Mouse (Mus musculus): ENCODE measurements around the gene Ric8a. TPM values are rescaled to one million over a fixed set of nuclear protein-coding genes. Genes with fewer than 3 reads are reported as not detected.

The Ric8a gene
- polyA plus RNA-seq, 1 experiment from 2014 or later: 65.7 TPM

GRCm38 (mm10) chr7:140840750-140841735, 15.7 kb upstream of the Ric8a start:
- H3K4me1 ChIP-seq (ENCODE audit: control insufficient read depth, insufficient read depth, low read length): 0 out of 2 replicates have a peak, but pooled peaks cover 4% of the 10 kb centered on the region
- H3K9ac ChIP-seq (replicated peaks; ENCODE audit: low read depth, low read length): no peak overlapping the region
- no peaks in the 10 kb centered on the region for H3K9me3 ChIP-seq (ENCODE audit: control insufficient read depth, low read depth, low read length)
- H3K4me3 ChIP-seq (ENCODE audit: low read depth, low read length): no peak overlapping the region
- 0 out of 2 replicates have a peak overlapping the region, but pooled peaks have one; percentile 18 for H3K4me2 ChIP-seq (replicated peaks; ENCODE audit: low read depth, low read length)
- no peaks in the 10 kb centered on the region for H3K36me3 ChIP-seq (ENCODE audit: control insufficient read depth, insufficient read depth, low read length)
- 34% methylated on average over 19 of the region's 19 CpGs for WGBS
- 0 out of 2 replicates have a peak, but pooled peaks have one; percentile 25 for ATAC-seq (ENCODE audit: insufficient number of reproducible peaks, insufficient read depth, low FRiP score, low read depth)
- H3K27ac ChIP-seq (ENCODE audit: low read length): no peak overlapping the region
- no peaks in the 10 kb centered on the region for H3K27me3 ChIP-seq (ENCODE audit: control insufficient read depth, insufficient read depth, low read length)

- Histone ChIP-seq H3K4me1 (ENCODE audit: control insufficient read depth, insufficient read depth, low read length) (0 out of 2 replicates have a peak, but pooled peaks cover 4% of the 10 kb centered on the region), H3K9ac (replicated peaks; ENCODE audit: low read depth, low read length) (no peak overlapping the region), H3K9me3 (ENCODE audit: control insufficient read depth, low read depth, low read length) (no peaks in the 10 kb centered on the region), H3K27ac (ENCODE audit: low read length) (no peak overlapping the region), H3K27me3 (ENCODE audit: control insufficient read depth, insufficient read depth, low read length) (no peaks in the 10 kb centered on the region), H3K36me3 (ENCODE audit: control insufficient read depth, insufficient read depth, low read length) (no peaks in the 10 kb centered on the region), H3K4me3 (ENCODE audit: low read depth, low read length) (no peak overlapping the region), H3K4me2 (replicated peaks; ENCODE audit: low read depth, low read length) (no peak overlapping the region)
- no peak for ATAC-seq (ENCODE audit: insufficient number of reproducible peaks, insufficient read depth, low FRiP score, low read depth)
- 68% methylated on average over 7 of the region's 7 CpGs for WGBS
These were observed 13.0 kb upstream of the Ric8a start for GRCm38 (mm10) chr7:140843806-140844205.

GRCm38 (mm10) chr7:140844905-140845665, 11.7 kb upstream of the Ric8a start, which contains the start of gene Scgb1c1:
Gene Scgb1c1, plus strand, starts transcription at chr7:140845547.
- Histone ChIP-seq H3K4me1 (ENCODE audit: control insufficient read depth, insufficient read depth, low read length) (0 out of 2 replicates have a peak, but pooled peaks cover 4% of the 10 kb centered on the region), H3K27me3 (ENCODE audit: control insufficient read depth, insufficient read depth, low read length) (no peaks in the 10 kb centered on the region), H3K9ac (replicated peaks; ENCODE audit: low read depth, low read length) (no peak within 1 kb of the TSS), H3K27ac (ENCODE audit: low read length) (no peak within 1 kb of the TSS), H3K4me2 (replicated peaks; ENCODE audit: low read depth, low read length) (no peak within 1 kb of the TSS), H3K9me3 (ENCODE audit: control insufficient read depth, low read depth, low read length) (no peaks in the 10 kb centered on the region), H3K36me3 (ENCODE audit: control insufficient read depth, insufficient read depth, low read length) (no peaks in the 10 kb centered on the region), H3K4me3 (ENCODE audit: low read depth, low read length) (no peak within 1 kb of the TSS)
- 24% methylated on average over 14 of the region's 14 CpGs for WGBS
- ATAC-seq (ENCODE audit: insufficient number of reproducible peaks, insufficient read depth, low FRiP score, low read depth): peak; percentile 81

- Histone ChIP-seq H3K4me2 (replicated peaks; ENCODE audit: low read depth, low read length) (no peak overlapping the region), H3K27ac (ENCODE audit: low read length) (no peak overlapping the region), H3K4me3 (ENCODE audit: low read depth, low read length) (no peak overlapping the region), H3K36me3 (ENCODE audit: control insufficient read depth, insufficient read depth, low read length) (no peaks in the 10 kb centered on the region; the same call in 1 of the 2 replicates), H3K9ac (replicated peaks; ENCODE audit: low read depth, low read length) (no peak overlapping the region), H3K9me3 (ENCODE audit: control insufficient read depth, low read depth, low read length) (no peaks in the 10 kb centered on the region), H3K4me1 (ENCODE audit: control insufficient read depth, insufficient read depth, low read length) (0 out of 2 replicates have a peak, but pooled peaks cover 4% of the 10 kb centered on the region), H3K27me3 (ENCODE audit: control insufficient read depth, insufficient read depth, low read length) (no peaks in the 10 kb centered on the region)
- ATAC-seq (ENCODE audit: insufficient number of reproducible peaks, insufficient read depth, low FRiP score, low read depth): no peak
- 61% methylated on average over 4 of the region's 4 CpGs for WGBS
These were observed 11.1 kb upstream of the Ric8a start for GRCm38 (mm10) chr7:140845683-140846082.

- 0 out of 2 replicates have a peak, but pooled peaks cover 4% of the 10 kb centered on the region for H3K4me1 ChIP-seq (ENCODE audit: control insufficient read depth, insufficient read depth, low read length)
- no peaks in the 10 kb centered on the region for H3K27me3 ChIP-seq (ENCODE audit: control insufficient read depth, insufficient read depth, low read length)
- no peak overlapping the region for H3K4me3 ChIP-seq (ENCODE audit: low read depth, low read length)
- H3K9me3 ChIP-seq (ENCODE audit: control insufficient read depth, low read depth, low read length): no peaks in the 10 kb centered on the region
- ATAC-seq (ENCODE audit: insufficient number of reproducible peaks, insufficient read depth, low FRiP score, low read depth): no peak
- no peak overlapping the region for H3K4me2 ChIP-seq (replicated peaks; ENCODE audit: low read depth, low read length)
- H3K27ac ChIP-seq (ENCODE audit: low read length): no peak overlapping the region
- peaks cover 4% of the 10 kb centered on the region; the same call in 1 of the 2 replicates for H3K36me3 ChIP-seq (ENCODE audit: control insufficient read depth, insufficient read depth, low read length)
- WGBS: 78% methylated on average over 10 of the region's 10 CpGs
- no peak overlapping the region for H3K9ac ChIP-seq (replicated peaks; ENCODE audit: low read depth, low read length)
These were observed 10.1 kb upstream of the Ric8a start for GRCm38 (mm10) chr7:140846676-140847075.

- Histone ChIP-seq H3K27me3 (ENCODE audit: control insufficient read depth, insufficient read depth, low read length) (no peaks in the 10 kb centered on the region), H3K4me3 (ENCODE audit: low read depth, low read length) (no peak within 1 kb of the TSS), H3K27ac (ENCODE audit: low read length) (no peak within 1 kb of the TSS), H3K9me3 (ENCODE audit: control insufficient read depth, low read depth, low read length) (no peaks in the 10 kb centered on the region), H3K4me2 (replicated peaks; ENCODE audit: low read depth, low read length) (no peak within 1 kb of the TSS), H3K4me1 (ENCODE audit: control insufficient read depth, insufficient read depth, low read length) (0 out of 2 replicates have a peak, but pooled peaks cover 4% of the 10 kb centered on the region), H3K36me3 (ENCODE audit: control insufficient read depth, insufficient read depth, low read length) (peaks cover 9% of the 10 kb centered on the region; the same call in 1 of the 2 replicates), H3K9ac (replicated peaks; ENCODE audit: low read depth, low read length) (no peak within 1 kb of the TSS)
- no peak for ATAC-seq (ENCODE audit: insufficient number of reproducible peaks, insufficient read depth, low FRiP score, low read depth)
- 60% methylated on average over 11 of the region's 11 CpGs for WGBS
These were observed 8.8 kb upstream of the Ric8a start, which contains the start of gene Odf3 for GRCm38 (mm10) chr7:140847755-140848580. Gene Odf3, plus strand, starts transcription at chr7:140847805.

- Histone ChIP-seq H3K27me3 (ENCODE audit: control insufficient read depth, insufficient read depth, low read length) (no peaks in the 10 kb centered on the region), H3K4me1 (ENCODE audit: control insufficient read depth, insufficient read depth, low read length) (0 out of 2 replicates have a peak, but pooled peaks cover 4% of the 10 kb centered on the region), H3K4me2 (replicated peaks; ENCODE audit: low read depth, low read length) (no peak overlapping the region), H3K4me3 (ENCODE audit: low read depth, low read length) (no peak overlapping the region), H3K9ac (replicated peaks; ENCODE audit: low read depth, low read length) (no peak overlapping the region), H3K9me3 (ENCODE audit: control insufficient read depth, low read depth, low read length) (no peaks in the 10 kb centered on the region), H3K36me3 (ENCODE audit: control insufficient read depth, insufficient read depth, low read length) (peaks cover 14% of the 10 kb centered on the region), H3K27ac (ENCODE audit: low read length) (no peak overlapping the region)
- no peak for ATAC-seq (ENCODE audit: insufficient number of reproducible peaks, insufficient read depth, low FRiP score, low read depth)
- 90% methylated on average over 10 of the region's 10 CpGs for WGBS
These were observed 8.2 kb upstream of the Ric8a start for GRCm38 (mm10) chr7:140848591-140848990.

Data from stomach, embryonic 14.5 days (tissue).